Mouse (Mus musculus) heart, postnatal 0 days (tissue): Measurements from ENCODE around the gene Akirin2.

ENCODE experiments used
- CTCF ChIP-seq: IDR thresholded peaks from 2 replicates; pipeline ENCODE4 v1.5.1; 2016; ENCODE audit warnings: antibody characterized with exemption, control low read depth, low read depth
- EP300 ChIP-seq: IDR thresholded peaks from 2 replicates; pipeline ENCODE4 v1.6.1; 2016; ENCODE audit warnings: antibody characterized with exemption, low read depth

DNA sequence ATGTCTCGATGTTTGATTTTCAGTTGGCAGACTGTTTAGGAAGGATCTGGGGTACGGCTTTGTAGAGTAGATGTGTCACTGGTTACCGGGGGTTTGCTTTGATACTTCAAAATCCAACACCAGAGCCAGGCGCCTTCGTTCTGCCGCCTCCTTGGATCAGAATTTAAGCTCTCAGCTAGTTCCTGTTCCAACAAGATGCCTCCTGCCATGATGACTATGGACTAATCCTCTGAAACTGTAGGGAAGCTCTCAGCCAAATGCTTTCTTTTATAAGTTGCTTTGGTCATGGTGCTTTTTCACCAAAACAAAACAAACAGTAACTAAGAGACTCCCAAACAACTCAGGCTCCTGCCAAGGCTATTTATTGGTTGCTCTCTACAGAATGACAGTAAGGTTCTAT lies 52.4 kb downstream of the Akirin2 start:
- TF ChIP-seq CTCF (no peak), EP300 (no peak)
